Mouse (Mus musculus) brain, embryonic 18.5 days (tissue): ENCODE measurements around the gene Kcnmb3.

ENCODE experiments used
- DNase-seq: peaks from one replicate; pipeline ENCODE4 v3.0.0-alpha.2; 2012; ENCODE audit warnings: low read depth, low spot score

Kcnmb3 gene

DNA sequence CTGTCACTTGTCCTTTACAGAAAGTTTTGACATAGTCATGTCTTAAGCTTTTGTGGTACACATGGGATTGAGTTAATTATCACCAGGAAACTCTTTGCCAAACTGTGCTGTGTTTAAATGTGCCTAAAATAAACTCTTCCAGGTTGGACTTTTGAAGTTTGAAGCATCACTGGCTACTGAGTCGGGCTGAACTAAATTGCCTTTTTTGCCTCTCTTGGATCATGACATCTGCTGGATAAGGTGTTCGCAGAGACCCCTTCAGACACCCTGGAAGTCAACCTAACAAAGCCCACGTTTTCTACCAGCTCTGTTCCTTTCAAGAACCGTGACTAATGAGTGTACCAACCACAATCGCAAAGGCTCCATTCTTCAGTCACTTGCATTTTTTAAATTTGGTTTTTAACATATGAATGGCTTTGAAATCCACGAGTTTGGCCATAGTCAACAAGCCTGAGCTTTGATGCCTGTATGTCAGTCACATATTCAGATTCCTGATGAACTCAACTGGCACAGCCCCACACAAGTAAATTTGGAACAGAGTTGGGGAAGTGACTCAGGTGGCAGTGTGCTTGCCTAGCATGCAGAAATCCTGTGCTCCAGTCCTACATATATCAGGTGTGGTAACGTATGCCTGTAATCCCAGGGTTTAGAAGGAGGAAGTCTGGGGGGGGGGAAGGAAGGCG lies 3.2 kb upstream of the Kcnmb3 start:
- DNase-seq, result no peak

DNA sequence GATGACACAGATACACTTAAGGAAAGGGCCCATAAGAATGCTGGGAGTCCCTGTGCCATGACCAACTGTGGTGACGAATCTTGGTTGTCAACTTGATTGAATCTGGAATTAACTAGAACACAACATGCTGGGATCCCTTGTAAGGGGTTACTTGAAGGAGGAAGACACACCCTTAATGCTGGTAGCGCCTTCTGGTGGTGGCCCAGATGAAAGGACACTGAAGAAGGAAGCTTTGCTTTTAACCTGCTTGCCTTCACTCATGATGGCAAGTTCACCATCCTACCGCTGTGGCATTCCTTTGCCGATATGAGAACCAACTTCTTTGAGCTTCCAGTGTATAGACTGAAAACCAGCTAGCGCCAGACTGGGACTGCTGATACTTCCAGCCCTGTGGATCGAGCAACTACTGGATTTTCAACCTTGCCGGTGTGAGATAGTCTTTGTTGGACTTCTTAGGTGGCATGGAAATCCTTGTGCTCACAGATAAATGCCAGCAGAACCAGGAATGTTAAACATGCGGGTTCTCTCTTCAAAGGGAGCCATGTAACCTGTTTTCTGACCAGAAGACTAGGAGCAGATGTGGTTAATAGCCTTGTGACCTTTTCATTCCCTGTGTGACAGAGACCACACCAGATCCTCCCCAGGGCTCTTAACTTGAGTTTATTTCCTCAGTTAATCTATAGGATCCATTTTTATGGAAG lies 2.5 kb upstream of the Kcnmb3 start:
- no peak for DNase-seq

DNA sequence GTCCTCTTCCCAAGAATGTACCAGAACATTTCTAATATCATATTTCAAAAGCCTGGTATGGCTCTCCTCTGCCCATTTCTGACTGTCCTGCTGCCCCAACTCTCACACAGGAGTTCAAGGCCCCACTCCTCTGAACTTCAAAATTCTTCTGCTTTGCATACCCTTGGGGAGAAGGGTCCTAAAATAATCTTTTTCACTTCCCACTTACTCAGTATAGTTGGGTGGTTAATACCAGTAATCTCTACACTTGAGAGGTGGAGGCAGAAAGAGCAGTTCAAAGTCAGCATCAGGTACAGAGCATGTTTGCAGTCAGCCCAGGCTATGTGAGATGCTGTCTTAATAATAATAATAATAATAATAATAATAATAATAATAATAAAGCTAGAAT lies 1.1 kb downstream of the Kcnmb3 start:
- no peak for DNase-seq

DNA sequence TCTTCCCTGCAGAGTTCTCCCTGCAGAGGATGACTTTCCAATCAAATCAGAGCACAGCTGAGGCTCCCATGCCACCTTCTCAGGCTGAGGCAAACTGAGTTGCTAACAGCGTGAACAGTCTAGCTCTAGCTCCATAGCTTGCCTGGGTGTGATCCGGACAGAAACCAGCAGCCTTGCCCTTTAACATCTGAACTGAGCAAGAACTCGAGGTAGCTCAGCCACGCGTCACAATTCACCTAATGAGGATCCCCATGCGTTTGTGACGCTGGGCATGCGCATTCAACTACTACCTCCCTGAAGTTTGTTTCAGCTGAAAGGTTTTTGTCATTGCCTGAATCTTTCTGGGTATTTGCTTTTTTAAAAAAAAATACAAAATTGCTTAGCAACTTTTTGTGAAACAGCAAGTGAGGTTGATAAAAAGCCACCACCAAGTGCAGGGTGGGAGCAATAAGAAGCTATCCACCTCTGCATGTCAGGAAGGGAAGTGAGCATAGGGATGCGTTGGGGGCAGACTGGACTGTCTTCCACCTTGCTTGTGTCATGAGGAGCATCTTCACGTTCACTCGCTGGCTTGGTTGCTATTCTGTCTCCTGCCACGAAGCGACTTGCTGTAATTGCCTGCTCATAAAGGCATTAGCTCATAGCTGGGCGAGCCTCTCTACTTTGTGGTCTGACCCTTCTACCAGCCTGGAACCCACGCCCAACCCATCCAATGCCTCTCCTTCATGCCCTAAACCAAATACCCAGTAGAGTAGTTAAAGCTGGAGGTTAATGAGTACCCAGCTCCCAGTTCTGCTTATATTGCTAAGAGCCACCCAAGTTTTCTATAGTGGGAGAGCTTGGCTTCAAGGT lies 1.7 kb downstream of the Kcnmb3 start:
- no peak for DNase-seq

DNA sequence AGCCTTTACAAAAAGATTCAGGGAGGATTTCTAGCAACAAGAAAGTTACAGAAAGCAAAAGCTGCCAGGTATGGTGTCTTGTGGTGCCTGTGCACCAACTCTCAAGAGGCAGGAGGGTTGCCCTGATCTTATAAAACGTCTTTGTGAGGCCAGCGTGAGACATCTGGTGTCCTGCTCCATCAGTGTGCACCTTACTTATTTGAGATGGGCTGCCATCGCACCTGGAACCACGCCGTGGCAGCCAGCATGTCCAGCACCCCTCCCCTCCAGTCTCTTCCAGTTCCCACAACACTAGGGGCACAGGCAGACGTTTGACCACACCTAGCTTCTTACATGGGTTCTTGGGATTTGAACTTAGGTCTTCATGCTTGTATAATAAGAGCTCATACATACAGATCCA lies 3.9 kb downstream of the Kcnmb3 start:
- DNase-seq, result no peak

DNA sequence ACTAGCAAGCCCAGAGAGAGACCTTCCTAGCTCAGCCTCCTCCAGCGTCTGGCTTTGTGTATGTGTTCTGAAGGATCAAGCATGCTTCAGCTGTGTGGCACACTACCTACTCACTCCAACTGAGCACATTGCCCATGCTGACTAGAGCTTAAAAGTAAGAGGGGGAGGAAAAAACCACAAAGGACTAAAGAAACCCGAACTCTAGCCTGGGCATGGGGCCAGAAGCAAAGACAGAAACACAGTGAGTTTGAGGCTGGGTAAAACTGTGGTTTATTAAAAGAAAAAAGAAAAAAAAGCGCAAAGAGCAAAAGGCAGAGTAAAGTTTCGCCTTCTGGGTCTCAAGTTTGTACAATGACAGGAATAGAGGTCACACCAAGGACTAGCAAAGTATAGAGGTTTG lies 5.5 kb downstream of the Kcnmb3 start:
- DNase-seq, result no peak

DNA sequence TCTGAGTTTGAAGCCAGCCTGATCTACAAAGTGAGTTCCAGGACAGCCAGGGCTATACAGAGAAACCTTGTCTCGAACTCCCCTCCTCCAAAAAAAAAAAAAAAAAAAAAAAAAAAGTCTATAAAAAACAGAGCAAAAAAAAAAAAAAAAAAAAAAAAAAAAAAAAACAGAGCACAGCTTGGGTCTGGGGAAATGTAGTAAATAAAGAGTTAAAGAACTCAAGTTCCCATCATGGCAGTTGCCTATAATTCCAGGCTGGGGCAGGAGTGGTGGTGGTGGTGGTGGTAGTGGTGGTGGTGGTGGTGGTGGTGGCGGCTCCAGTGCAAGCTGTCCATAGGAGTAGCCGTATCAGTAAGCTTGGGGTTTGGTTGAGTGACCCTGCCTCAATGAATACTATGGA lies 9.0 kb downstream of the Kcnmb3 start:
- DNase-seq, result no peak

DNA sequence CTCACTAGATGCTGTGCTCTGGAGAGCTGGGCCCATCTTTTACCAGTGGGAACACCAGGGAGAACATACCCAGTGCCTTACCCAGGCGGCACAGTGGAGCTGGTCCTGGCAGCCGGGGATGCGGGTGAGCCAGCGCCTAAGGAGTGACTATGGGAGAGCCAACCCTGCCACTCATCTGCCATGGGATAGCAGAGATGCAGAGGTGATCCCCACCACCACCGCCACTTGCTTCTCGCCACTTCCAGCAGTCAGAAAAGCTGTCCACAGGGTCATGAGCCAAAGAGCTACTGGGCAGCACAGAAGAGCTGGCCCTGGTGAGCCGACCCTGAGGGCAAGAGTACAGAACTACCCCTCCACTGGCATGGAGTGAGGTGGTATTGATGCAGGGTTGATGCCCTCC lies 12.1 kb downstream of the Kcnmb3 start:
- no peak for DNase-seq

DNA sequence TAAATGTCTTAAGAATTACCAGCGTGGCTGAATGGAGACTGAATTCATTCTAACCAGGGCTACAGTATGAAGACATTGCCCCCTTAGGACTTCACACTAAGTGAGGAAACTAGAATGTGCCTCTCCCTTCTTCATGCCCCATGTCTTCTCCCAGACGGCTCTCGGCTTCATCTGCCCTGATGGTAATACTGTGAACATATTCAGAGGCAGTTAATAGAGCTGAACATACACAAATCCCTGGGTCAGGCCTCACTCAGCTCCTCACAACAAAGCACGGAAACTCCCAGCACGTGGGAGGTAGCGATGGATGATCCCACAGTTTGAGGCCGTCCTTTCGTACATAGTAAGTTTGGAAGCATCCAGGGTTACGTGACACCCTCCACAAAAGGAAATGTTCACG lies 18.8 kb downstream of the Kcnmb3 start:
- no peak for DNase-seq

DNA sequence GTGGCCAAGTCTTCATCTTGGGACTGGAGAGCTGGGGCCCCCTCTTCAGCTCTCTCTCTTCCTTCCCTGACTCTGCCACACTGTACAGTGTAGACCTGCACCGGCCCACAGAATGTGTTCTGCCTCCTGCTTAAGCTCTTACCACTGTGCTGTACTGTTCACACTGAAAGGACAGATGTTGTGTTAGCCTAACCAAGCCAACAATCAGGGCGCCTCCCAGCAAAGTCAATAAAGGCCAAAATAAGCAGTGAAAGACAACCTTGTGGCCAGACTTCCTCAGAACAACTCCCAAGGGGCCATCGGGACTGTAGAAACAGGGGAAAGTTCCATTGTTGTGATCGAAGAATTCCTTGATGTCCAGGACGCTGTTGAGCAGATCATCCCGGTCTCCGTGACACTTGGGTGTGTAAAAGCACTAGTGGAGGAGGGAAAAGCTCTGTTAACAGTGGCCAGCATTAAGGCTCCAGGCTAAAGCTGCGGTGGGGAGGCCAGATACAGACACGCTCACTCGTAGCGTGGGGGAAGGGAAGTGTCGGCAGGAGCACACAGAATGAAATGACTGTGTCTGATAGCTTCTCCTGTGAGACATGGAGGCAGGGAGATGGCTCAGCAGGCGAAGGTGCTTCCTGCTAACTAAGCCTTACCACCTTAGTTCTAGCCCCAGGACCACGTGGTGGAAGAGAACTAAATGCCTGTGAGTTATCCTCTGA lies 19.7 kb downstream of the Kcnmb3 start:
- no peak for DNase-seq

DNA sequence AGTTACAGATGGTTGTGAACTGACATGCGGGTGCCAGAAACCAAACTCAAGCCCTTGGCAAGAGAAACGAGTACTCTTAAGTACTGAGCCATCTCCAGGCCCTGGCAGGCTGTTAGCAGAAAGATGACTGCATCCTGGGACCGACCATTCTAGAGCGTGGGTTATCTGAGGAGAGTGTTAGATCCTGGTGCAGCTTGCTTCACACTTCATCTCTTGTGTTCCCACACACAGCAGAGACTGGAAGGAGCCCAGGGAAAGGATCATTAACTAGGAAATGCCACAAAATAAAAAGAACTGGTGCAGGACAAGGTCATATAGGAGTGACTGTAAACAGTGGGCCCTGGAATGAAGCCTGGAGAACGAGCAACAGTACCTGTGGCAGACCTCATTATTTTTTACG lies 20.9 kb downstream of the Kcnmb3 start:
- no peak for DNase-seq

DNA sequence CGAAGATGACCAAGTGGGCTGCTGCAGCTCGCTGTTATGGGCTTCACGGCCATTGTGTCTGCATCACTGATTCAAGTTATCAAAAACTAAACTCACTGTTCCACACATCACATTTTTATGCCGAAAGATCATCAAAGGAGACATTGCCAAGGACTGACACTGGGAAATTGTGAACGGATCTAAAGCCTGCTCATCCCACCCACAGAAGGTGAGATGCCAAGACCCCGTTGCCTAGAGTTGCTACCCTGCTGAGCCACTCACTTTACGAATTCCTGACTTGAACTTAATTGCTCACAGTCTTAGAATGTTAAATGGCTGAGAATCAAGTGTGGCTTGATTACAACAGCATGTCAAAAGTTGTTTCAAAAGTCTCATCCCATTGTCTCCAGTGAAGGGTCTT lies 21.6 kb downstream of the Kcnmb3 start:
- DNase-seq, result no peak

DNA sequence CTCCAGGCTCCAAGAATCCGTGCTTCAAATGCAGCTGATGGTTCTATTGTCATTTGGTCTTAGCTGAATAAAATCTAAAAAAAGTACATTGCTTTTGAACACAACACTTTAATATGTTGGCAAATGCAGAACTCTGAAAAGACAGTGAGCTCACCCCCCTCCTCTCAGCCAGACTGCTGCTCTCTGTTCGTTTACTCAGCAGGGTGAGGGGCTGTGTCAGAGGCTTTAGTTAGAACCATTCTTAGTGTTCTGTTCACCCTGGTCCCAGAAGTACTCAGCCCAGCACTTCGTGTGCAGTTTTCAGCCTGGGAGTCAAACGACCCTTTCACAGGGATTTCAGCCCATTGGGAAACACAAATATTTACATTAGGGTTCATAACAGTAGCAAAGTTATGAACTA lies 23.6 kb downstream of the Kcnmb3 start:
- DNase-seq, result no peak

DNA sequence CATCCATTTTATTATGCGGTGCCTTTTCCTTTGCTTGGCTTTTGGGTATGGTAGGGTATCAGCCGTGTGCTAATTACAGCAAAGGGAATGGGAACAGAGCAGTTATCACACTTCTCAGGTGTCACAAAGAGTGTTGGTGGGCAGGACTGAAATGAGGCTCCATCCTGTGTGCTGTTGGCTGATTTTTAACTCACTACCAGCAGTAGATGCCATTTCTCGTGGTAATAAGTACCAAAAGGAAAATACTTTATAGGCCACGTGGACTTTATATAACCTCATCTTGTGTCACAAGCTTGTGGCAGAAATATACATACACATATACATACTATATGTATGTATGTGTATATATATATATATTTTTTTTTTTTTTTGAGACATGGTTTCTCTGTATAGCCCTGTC lies 24.7 kb downstream of the Kcnmb3 start:
- DNase-seq, result no peak

DNA sequence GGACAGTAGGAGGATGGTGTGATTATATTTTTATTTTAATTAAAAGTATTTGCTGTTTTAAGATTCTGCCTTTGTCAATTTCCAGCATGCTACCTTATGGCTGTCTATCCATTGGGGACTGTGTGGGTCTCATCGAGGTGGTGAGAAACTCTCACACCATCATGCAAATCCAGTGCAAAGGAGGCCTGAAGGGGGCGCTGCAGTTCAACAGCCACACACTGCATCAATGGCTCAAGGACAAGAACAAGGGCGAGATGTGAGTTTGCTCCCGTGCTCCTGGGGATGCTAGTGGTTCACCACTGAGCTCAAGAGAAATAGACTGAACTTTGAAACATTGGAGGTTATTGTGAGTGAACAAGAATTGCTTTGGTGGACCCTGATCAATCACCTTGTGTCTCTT lies 32.3 kb downstream of the Kcnmb3 start:
- DNase-seq, result no peak

DNA sequence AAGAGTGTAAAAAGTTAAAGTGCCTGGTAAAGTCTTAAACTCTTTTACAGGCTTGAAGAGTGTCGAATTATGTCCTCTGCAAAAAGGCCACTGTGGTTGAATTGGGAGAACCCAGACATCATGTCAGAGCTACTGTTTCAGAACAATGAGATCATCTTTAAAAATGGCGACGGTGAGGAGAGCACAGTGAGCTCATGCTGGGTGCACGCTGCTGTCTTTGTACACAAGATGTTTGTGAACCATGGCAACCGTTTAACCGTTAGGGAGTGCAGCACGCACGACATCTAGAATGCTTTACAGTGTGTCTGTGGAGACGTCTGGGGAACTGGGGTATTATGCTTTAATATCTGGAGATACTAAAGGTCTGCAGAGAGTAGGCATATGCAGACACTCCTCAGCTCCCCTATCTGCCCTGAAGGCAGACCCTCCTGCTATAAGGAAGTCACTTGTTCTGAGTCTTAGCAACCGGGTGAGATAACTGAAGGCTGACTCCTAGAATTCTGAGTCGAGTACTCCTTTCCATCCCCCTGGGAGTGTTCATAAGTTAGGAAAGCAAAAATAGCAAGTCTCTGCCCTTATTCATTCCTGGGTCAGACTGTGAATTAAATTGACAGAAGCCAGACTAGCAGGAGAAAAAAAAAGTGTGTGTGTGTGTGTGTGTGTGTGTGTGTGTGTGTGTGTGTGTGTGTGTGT lies 37.6 kb downstream of the Kcnmb3 start:
- DNase-seq, result no peak

DNA sequence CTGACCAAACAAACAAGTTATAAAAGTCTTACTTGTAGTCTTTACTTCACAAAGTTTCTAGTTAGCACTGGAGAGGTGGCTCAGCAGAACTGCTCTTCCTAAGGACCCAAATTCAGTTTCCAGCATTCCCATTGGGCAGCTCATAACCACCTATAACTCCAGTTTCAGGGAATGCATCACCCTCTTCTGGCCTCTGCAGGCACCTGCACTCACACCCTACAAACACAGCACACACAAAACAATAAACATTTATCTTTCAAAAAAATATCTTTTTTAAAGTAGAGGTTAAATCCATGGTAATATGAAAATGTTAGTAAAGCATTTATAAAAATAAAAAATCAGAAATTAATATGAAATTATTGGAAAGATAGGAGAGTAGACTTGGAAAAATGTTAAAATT lies 50.3 kb downstream of the Kcnmb3 start:
- DNase-seq, result no peak

DNA sequence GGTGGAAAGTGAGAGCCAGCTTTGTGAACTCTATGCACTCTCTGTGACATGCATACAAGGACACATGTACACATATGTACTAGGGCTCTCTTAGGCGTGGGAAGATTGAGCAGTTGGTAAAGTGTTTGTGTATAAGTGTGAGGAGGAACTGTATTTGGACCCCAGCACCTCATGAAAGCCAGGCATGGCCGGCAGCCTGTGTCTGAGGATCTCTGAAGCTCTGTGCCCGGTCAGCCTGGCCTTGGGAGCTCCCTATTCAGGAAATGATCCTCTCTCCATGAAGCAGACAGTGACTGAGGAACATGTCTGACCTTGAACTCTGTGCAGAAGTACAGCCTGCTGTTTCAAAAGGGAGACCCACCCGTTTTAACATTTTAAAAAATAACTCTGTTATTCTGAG lies 53.3 kb downstream of the Kcnmb3 start:
- no peak for DNase-seq

DNA sequence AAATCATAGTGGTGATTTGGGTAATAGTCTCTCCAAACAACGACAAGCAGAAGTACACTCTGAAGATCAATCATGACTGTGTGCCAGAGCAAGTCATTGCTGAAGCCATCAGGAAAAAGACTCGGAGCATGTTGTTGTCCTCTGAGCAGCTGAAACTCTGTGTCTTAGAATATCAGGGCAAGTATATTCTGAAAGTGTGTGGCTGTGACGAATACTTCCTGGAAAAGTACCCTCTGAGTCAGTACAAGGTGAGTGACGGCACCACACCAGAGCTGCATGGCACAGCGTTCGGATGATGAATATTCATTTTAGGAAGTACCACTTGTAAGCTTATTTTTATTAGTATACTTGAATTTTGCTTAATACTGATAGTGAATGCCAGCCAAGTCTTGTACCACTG lies 54.2 kb downstream of the Kcnmb3 start:
- DNase-seq, result no peak

DNA sequence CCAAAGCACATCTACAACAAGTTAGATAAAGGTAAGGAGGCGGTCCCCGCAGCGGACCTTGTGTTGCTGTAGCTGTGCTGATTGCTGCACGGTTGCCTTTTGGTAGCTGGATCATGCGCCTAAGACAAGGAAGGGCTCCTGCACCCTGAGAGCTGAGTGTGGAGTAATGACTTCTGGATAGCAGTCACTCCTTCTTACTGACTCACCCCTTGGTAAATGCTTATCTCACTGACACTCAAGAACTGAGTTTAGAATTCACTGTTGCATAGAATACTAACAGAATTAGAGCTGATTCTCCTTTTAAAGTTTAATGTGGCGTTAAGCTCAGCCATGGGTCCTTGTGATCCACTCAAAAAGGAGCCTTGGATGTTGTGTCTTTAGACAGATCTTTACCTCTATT lies 54.7 kb downstream of the Kcnmb3 start:
- DNase-seq, result no peak

DNA sequence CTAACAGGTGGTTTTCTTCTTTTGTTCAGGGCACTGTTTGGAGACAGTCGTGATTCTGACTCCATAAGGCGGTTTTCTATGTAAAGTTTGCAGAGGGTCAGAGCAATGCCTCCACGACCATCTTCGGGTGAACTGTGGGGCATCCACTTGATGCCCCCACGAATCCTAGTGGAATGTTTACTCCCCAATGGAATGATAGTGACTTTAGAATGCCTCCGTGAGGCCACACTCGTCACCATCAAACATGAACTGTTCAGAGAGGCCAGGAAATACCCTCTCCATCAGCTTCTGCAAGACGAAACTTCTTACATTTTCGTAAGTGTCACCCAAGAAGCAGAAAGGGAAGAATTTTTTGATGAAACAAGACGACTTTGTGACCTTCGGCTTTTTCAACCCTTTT lies 55.9 kb downstream of the Kcnmb3 start:
- DNase-seq, result no peak

DNA sequence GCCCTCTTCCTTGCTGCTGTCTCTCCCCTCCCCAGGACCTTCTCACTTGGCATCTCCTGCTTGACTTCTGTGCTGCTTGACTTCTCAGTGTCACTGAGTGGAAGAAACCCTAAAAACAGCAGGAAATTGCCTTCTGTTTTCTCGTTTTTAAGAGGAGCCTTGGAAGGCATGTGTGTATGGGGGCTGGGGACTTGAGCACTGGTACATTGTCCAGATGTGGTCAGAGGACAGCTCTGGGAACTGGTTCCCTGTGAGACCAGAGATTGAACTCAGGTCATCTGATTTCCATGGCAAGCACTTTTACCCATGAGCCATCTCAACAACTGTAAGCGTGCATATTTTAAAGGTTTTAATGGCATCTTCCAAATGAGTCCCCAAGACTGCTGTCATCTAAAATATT lies 58.0 kb downstream of the Kcnmb3 start:
- DNase-seq, result no peak
